Mouse (Mus musculus): ENCODE measurements around the gene Slc39a9.

The Slc39a9 gene

DNA sequence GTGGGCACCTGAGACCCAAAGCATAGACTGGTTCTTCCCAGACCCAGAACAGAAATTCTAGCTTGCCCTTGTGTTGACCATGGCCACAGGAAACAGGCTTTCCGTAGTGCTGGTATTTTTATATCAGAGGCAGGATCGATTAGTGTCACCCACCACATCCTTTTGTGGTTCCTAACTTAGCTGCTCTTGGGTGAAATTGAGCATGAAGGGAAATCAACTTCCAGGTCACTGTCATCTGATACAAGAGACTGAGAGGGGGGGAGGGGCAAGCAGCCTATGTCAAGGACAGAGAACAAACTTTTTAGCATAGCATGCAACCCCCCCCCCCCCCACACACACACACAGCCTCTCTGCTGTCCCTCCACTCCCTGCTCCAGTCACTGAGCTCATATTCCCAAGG lies 75.5 kb downstream of the Slc39a9 start:
- no peak for DNase-seq (ENCODE audit: low read depth, low spot score)

DNA sequence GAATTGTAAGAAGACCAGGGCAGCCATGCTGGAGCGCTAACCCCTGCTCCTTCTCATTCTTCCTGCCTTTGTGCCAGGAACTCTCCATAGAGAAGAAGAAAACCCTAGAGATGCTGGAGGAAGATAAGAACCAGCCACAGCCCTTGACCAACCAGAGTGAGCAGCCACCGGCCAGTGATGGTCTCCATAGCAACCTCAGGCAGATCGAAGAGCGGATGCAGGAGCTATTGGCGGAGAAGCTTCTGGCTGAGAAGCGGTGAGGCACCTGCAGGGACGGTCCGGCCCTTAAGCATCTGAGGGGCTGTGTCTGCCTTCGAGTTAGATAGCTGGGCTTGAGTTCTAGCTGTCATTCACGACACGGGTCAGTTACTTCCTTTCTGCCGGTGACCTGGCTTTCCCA lies 76.8 kb downstream of the Slc39a9 start:
- no peak for DNase-seq (ENCODE audit: low read depth, low spot score)

DNA sequence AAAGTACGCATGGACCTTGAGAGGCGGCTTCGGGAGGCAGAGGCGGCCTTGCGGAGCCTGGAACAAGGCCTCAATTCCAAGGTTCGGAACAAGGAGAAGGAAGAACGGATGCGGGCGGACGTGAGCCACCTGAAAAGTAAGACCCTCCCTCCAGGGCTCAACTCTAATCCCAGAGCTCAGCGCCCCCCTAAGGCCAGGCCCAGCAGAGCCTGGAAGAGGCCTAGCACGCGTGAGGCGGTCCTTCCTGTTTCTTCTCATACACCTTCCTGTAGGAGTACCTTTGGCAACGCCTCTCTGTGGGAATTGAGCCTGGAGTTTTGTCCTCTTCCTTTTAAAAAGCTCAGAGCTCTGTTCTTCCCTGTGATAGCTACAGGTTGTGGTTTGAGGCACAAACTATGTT lies 77.8 kb downstream of the Slc39a9 start:
- DNase-seq (ENCODE audit: low read depth, low spot score), result no peak

DNA sequence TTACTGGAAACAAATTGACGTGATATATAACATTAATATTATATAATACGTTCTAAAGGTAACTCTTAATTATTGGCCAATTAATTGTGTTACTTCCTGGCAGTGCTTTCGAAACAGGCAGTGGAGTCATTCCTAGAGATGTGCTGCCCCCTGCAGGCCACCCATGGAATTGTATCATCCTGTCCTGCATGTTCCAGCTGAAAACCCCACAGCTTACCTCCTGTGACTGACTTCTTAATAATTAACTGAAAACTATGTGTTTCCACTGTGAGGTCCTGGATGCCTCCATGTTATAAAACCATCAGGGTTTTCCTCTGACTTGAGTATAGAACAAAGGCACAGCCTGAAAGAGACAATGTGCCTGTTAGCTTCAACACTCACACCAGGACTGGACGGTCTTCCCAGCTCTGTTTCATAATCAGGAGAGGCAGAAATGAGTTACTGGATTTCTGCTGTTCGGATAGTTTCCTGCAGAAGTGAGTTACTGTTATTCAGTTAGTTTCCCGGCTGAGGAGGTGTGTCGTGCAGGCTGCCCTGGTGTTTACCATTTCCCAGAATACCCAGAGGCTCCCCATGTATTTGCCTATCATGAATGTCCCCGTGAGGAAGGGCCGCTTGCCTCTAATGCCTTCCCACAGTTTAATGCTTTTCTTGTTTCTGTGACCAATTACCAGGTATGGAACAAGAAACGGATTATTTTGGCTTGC lies 81.3 kb downstream of the Slc39a9 start:
- DNase-seq (ENCODE audit: low read depth, low spot score), result no peak

DNA sequence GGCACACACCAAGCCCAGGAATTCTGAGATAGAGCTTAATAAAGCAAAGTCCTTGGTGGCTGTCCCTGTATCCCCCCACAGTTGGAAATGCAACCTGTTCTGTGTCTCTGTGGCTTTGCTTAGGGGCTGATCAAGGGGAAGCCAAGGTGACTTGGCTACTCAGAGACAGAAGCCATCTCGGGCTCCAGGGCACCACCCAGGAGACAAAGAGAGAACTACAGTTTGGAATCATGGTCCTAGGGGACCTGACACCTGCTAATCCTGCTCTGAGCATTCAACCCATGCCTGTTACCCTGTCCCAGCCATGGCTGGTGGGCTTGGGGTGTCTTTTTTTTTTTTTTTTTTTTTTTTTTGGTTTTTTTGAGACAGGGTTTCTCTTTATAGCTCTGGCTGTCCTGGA lies 84.5 kb downstream of the Slc39a9 start:
- DNase-seq (ENCODE audit: low read depth, low spot score), result no peak

DNA sequence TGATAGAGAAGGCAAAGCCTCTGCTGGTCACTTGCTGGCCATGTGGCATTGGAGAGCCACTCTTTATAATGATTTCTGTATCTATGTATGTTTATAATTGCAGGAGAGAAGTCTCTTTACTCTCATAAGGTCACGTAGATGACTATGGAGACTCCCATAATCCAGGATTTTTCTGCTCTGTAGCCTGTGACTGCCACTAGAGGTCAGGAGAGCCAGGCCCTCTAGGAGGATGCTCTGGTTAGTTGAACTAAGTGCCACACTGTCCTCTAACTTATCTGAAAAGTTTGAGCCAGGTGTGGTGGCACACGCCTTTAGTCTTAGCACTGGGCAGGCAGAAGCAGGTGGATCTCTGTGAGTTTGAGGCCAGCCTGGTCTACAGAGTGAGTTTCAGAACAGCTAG lies 85.1 kb downstream of the Slc39a9 start:
- no peak for DNase-seq (ENCODE audit: low read depth, low spot score)

DNA sequence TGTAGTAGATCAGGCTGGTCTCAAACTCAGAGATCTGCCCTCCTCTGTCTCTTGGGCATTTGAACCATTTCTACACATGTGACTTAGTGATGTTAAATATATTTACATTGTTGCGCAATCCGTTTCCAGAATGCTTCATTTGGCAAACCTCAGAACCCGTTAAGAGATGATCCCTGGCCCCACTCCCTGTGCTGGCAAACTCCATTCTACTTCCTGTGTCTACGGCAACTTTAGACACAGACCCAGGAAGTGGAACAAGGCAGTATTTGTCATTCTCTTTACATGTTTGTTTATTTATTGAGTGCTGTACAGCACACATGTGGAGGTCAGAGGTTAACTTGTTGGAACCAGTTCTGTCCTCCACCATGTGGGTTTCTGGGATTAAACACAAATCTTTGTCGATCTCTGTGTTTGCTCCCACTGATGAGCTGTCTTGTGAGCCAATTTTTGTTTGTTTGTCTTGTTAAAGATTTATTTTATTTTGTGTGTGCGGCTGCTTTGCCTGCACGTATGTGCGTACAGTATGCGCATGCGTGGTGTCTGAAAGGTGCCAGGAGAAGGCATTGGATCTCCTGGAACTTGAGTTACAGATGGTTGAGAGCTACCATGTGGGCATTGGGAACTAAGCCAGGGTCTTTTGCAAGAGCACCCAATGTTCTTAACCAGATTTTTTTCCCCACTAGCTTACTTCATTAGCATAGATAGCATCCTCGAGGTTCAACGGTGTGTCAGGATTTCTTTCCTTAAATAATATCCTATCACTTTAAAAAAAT lies 86.3 kb downstream of the Slc39a9 start:
- no peak for DNase-seq (ENCODE audit: low read depth, low spot score)

DNA sequence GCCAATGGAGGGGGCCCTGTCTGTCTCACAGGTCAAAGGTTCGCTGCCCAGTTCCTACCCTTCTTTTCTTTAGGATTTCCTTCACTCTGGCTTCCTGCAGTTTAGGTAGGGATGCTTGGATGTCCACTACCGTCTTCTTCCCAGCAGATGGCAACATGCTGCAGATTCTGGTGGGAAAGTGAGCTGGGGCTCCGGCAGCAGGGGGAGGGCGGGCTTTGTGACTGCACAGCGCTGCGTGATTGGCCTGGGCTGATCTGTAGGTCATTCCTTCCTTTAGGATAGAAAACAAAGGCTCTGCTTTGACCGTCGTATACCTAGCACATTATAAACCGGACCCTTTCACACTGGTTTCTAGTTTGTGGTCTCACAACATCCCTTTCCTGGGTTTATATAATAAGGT lies 86.9 kb downstream of the Slc39a9 start:
- DNase-seq (ENCODE audit: low read depth, low spot score), result no peak

All from brain, embryonic 18.5 days (tissue).